Mouse (Mus musculus) E14TG2a.4 (cell line): ENCODE data around the gene Ptpn6.

Source experiments
- CTCF ChIP-seq: conservative IDR thresholded peaks from 2 replicates; pipeline ENCODE4 v1.5.1; 2014; ENCODE audit warnings: low read length
- NANOG ChIP-seq: IDR thresholded peaks from 2 replicates; pipeline ENCODE4 v1.6.1; 2014; ENCODE audit warnings: borderline replicate concordance, low read length, mixed read lengths

DNA sequence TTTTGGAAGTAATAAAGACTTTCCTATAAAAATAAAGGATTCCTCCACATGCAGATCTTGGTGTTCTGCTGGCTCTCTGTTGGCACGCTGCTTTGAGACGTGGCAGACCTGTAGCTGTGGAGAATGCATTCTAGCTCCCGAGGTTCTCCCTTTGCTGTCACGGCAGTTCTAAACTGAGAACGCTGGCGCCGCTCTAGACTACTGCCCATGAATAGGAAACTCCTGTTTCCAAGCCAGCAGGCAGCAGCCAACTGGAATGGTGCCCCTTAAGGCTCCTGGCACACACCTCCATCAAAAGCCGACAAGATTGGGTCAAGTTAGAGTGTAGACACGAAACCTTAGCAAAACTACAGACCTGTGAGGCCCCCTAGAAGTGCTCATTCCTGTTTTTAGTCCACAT lies 64.9 kb downstream of the Ptpn6 start:
- TF ChIP-seq CTCF (no peak), NANOG (no peak)
